Mouse (Mus musculus): ENCODE measurements around the gene Disp2. TPM values are rescaled to one million over a fixed set of nuclear protein-coding genes. Genes with fewer than 3 reads are reported as not detected.
A peak's percentile ranks its signal among the peaks of the same experiment; 100 is the strongest.

Disp2 gene
- polyA plus RNA-seq, 1 experiment from 2014 or later = 0.32 TPM

DNA sequence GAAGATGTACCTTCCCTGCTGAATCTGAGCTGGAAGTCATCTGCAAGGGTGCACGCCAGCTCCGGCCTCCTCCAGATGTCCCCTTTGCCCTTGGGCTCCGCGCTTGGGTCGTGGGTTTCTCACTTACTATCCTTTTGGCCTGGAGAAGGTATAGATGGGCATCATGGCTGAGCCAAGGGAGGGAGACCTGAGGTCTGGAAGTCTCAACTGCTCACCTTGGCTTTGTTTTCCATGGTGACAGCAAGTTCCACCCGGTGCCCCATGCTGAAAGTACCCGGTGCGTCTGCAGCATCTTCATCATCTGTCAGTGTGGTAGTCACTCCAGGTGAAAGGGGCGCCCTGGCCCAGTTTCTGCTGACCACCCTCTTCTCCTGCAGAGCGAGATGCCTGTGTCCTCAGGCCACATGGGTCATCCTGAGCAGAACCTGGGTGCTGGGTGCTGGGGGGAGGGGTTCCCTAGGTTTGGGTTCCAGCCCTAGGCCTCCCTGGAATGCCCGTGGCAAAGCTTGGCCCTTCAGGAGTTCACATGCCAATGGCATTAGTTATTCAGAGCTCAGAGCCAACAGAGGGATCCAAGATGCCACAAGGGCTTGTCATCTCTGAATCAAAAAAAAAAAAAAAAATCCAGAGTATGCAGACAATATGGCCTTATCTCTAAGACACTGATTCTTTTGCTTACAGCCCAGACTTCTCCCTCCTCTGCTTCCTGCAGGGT lies 19.1 kb upstream of the Disp2 start:
- no peak overlapping the region for H3K4me2 ChIP-seq
- no peak overlapping the region for H3K9ac ChIP-seq
- WGBS (ENCODE audit: insufficient replicate concordance) = 72% methylated on average over 11 of the region's 11 CpGs
- no peak for ATAC-seq (ENCODE audit: insufficient read depth)
- H3K36me3 ChIP-seq (replicated peaks) = no peaks in the 10 kb centered on the region
- no peak overlapping the region for H3K27ac ChIP-seq (replicated peaks)
- H3K4me3 ChIP-seq (replicated peaks) = no peak overlapping the region
- H3K27me3 ChIP-seq = peaks cover 25% of the 10 kb centered on the region
- H3K9me3 ChIP-seq (replicated peaks) = no peaks in the 10 kb centered on the region
- H3K4me1 ChIP-seq (replicated peaks) = peaks cover 51% of the 10 kb centered on the region

DNA sequence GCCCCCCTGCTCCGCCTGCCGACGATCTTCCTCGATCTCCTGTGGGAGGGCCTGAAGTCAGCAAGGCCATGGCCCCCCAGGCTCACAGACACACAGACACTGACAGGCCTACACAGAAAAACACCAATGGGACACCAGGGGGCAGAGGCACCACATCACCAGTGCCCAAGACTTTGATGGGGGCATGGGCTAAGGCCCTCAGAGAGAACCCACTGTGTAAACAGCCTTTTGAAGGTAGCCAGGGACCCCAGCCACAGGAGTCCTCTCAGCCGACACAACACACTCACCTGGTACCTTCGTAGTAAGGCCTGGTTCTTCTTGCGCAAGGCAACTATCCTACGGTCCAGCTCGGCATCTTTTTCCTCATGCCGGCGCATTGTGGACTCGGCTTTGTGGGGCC lies 18.2 kb upstream of the Disp2 start:
- no peak for ATAC-seq (ENCODE audit: insufficient read depth)
- H3K9ac ChIP-seq = no peak overlapping the region

GRCm38 (mm10) chr2:118761906-118762783 lies 17.4 kb upstream of the Disp2 start, which contains the start of gene Ccdc9b:
Ccdc9b (minus strand) TSS chr2:118762661.
- 24% methylated on average over 29 of the region's 29 CpGs for WGBS (ENCODE audit: insufficient replicate concordance)
- H3K4me1 ChIP-seq (replicated peaks) = peaks cover 62% of the 10 kb centered on the region
- peak; percentile 81 for ATAC-seq (ENCODE audit: insufficient read depth)

More for the DNA sequence above, 18.2 kb upstream of the Disp2 start:
- Histone ChIP-seq H3K4me1 (replicated peaks) (peaks cover 55% of the 10 kb centered on the region), H3K9me3 (replicated peaks) (no peaks in the 10 kb centered on the region), H3K4me3 (replicated peaks) (no peak overlapping the region), H3K36me3 (replicated peaks) (no peaks in the 10 kb centered on the region), H3K27me3 (peaks cover 24% of the 10 kb centered on the region), H3K27ac (replicated peaks) (no peak overlapping the region), H3K4me2 (peak overlapping the region; percentile 75; the same call in 1 of the 2 replicates)
- 84% methylated on average over 12 of the region's 12 CpGs for WGBS (ENCODE audit: insufficient replicate concordance)

GRCm38 (mm10) chr2:118762784-118763148 lies 16.8 kb upstream of the Disp2 start:
- peaks cover 27% of the 10 kb centered on the region for H3K27me3 ChIP-seq
- ATAC-seq (ENCODE audit: insufficient read depth) = peak; percentile 61
- peak overlapping the region; percentile 37 for H3K4me3 ChIP-seq (replicated peaks)
- H3K36me3 ChIP-seq (replicated peaks) = no peaks in the 10 kb centered on the region
- WGBS (ENCODE audit: insufficient replicate concordance) = 17% methylated on average over 10 of the region's 10 CpGs
- H3K4me1 ChIP-seq (replicated peaks) = peaks cover 62% of the 10 kb centered on the region
- H3K9me3 ChIP-seq (replicated peaks) = no peaks in the 10 kb centered on the region
- 0 out of 2 replicates have a peak overlapping the region, but pooled peaks have one; percentile 43 for H3K9ac ChIP-seq
- H3K27ac ChIP-seq (replicated peaks) = peak overlapping the region; percentile 71
- H3K4me2 ChIP-seq = peak overlapping the region; percentile 75

More at GRCm38 (mm10) chr2:118761906-118762783, 17.4 kb upstream of the Disp2 start, which contains the start of gene Ccdc9b:
- peaks cover 24% of the 10 kb centered on the region for H3K27me3 ChIP-seq
- peak within 1 kb of the TSS; percentile 37 for H3K4me3 ChIP-seq (replicated peaks)
- peak within 1 kb of the TSS; percentile 43; the same call in 1 of the 2 replicates for H3K9ac ChIP-seq
- H3K27ac ChIP-seq (replicated peaks) = peak within 1 kb of the TSS; percentile 71
- no peaks in the 10 kb centered on the region for H3K9me3 ChIP-seq (replicated peaks)
- peak within 1 kb of the TSS; percentile 75 for H3K4me2 ChIP-seq
- H3K36me3 ChIP-seq (replicated peaks) = no peaks in the 10 kb centered on the region

DNA sequence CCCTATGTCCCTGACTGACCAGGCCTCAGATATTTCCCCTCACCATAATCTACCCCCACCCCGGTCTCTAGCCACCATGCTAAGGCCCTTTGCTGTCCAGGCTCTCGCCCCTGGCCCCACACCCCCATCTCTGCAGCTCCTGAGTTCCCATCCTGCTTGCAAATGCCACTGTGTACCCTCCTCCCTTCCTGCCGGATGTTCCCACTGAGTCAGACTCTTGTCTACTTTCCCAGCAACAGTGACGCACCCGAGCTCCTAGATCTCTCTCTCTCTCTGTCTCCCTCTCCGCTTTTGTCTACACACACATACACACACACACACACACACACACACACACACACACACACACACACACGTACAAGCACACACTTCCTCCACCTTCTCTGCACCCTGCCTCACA lies 16.1 kb upstream of the Disp2 start:
- ATAC-seq (ENCODE audit: insufficient read depth) = no peak
- peak overlapping the region; percentile 71; the same call in 1 of the 2 replicates for H3K27ac ChIP-seq (replicated peaks)
- peaks cover 26% of the 10 kb centered on the region for H3K27me3 ChIP-seq
- no peak overlapping the region for H3K9ac ChIP-seq
- H3K36me3 ChIP-seq (replicated peaks) = no peaks in the 10 kb centered on the region
- no peaks in the 10 kb centered on the region for H3K9me3 ChIP-seq (replicated peaks)
- no peak overlapping the region for H3K4me2 ChIP-seq
- WGBS (ENCODE audit: insufficient replicate concordance) = 64% methylated on average over 7 of the region's 7 CpGs
- peaks cover 62% of the 10 kb centered on the region for H3K4me1 ChIP-seq (replicated peaks)
- no peak overlapping the region for H3K4me3 ChIP-seq (replicated peaks)

GRCm38 (mm10) chr2:118764094-118764831 lies 15.3 kb upstream of the Disp2 start:
- peaks cover 19% of the 10 kb centered on the region for H3K27me3 ChIP-seq

GRCm38 (mm10) chr2:118764875-118765274 lies 14.6 kb upstream of the Disp2 start:
- Histone ChIP-seq H3K27me3 (peaks cover 16% of the 10 kb centered on the region; the same call in 1 of the 2 replicates), H3K4me1 (replicated peaks) (peaks cover 53% of the 10 kb centered on the region), H3K4me2 (no peak overlapping the region), H3K36me3 (replicated peaks) (no peaks in the 10 kb centered on the region), H3K4me3 (replicated peaks) (no peak overlapping the region), H3K9me3 (replicated peaks) (no peaks in the 10 kb centered on the region), H3K9ac (no peak overlapping the region), H3K27ac (replicated peaks) (no peak overlapping the region)
- WGBS (ENCODE audit: insufficient replicate concordance) = 75% methylated on average over 5 of the region's 5 CpGs
- no peak for ATAC-seq (ENCODE audit: insufficient read depth)

More at GRCm38 (mm10) chr2:118764094-118764831, 15.3 kb upstream of the Disp2 start:
- no peaks in the 10 kb centered on the region for H3K36me3 ChIP-seq (replicated peaks)
- H3K4me2 ChIP-seq = peak overlapping the region; percentile 45; the same call in 1 of the 2 replicates
- H3K27ac ChIP-seq (replicated peaks) = 0 out of 2 replicates have a peak overlapping the region, but pooled peaks have one; percentile 24
- WGBS (ENCODE audit: insufficient replicate concordance) = 25% methylated on average over 11 of the region's 11 CpGs
- no peak overlapping the region for H3K9ac ChIP-seq
- peaks cover 59% of the 10 kb centered on the region for H3K4me1 ChIP-seq (replicated peaks)
- H3K9me3 ChIP-seq (replicated peaks) = no peaks in the 10 kb centered on the region
- H3K4me3 ChIP-seq (replicated peaks) = no peak overlapping the region
- ATAC-seq (ENCODE audit: insufficient read depth) = no peak

DNA sequence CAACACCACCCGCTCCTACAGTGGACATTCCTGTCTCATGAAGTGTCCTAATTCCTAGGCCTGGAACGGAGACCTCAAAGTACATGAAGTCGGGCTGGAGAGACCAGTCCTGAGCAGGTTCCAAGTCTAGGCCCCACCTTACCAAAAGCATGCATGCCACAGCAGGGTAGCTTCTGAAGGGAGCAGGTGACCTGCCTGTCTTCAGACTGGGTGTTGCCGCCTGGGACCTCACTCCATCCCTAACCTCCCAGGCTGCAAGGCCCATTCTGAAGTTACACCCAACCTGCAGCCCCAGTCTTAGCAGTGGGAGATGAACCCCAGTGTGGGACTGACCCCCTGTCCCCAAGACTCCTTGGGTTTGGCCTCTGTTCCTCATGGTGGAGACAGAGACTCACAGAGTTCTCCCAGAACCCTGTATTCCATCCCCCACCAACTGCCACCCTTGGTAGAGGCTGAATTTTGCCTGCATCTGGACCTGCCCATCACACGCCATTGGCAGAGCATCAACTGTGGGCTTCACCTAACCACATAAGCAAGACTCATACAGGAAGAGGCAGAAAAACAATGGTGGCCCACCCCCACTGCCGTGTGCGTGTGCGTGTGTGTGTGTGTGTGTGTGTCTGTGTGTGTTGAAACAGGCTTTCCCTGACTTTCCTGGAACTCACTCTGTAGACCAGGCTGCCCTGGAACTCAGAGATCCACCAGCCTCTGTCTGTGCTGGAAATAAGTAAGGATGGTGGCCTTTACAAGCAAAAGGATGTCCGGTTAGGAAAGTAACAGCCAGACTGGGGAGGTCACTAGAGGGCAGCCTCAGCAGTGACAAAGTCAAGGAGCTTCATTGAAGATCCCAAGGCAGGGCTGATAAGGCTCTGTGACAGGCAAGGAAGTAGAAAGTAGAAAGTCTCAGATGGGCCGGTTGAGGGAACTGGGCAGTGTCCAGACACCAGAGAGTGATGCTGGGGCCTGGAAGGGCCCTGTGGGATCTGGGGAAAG lies 13.2 kb upstream of the Disp2 start:
- no peak for ATAC-seq (ENCODE audit: insufficient read depth)
- Histone ChIP-seq H3K36me3 (replicated peaks) (no peaks in the 10 kb centered on the region), H3K4me2 (no peak overlapping the region), H3K9me3 (replicated peaks) (no peaks in the 10 kb centered on the region), H3K4me3 (replicated peaks) (no peak overlapping the region), H3K27ac (replicated peaks) (no peak overlapping the region), H3K9ac (no peak overlapping the region), H3K4me1 (replicated peaks) (peaks cover 41% of the 10 kb centered on the region), H3K27me3 (peaks cover 9% of the 10 kb centered on the region; the same call in 1 of the 2 replicates)
- WGBS (ENCODE audit: insufficient replicate concordance) = 53% methylated on average over 10 of the region's 10 CpGs

- no peak within 1 kb of the TSS for H3K4me3 ChIP-seq (replicated peaks)
These were observed 7.2 kb upstream of the Disp2 start, which contains the start of gene Phgr1 for GRCm38 (mm10) chr2:118772158-118772874. Phgr1 (plus strand) TSS chr2:118772769.

More at GRCm38 (mm10) chr2:118772158-118772874, 7.2 kb upstream of the Disp2 start, which contains the start of gene Phgr1:
- no peaks in the 10 kb centered on the region for H3K9me3 ChIP-seq (replicated peaks)
- H3K4me2 ChIP-seq = no peak within 1 kb of the TSS
- no peak within 1 kb of the TSS for H3K9ac ChIP-seq
- no peak within 1 kb of the TSS for H3K27ac ChIP-seq (replicated peaks)
- H3K36me3 ChIP-seq (replicated peaks) = no peaks in the 10 kb centered on the region
- 62% methylated on average over 6 of the region's 6 CpGs for WGBS (ENCODE audit: insufficient replicate concordance)
- H3K4me1 ChIP-seq (replicated peaks) = no peaks in the 10 kb centered on the region
- no peak for ATAC-seq (ENCODE audit: insufficient read depth)
- H3K27me3 ChIP-seq = peaks cover 29% of the 10 kb centered on the region

Data from liver, embryonic 15.5 days (tissue).